Mouse (Mus musculus) megakaryocyte-erythroid progenitor cell, adult 5-6 weeks (primary cell): ENCODE measurements around the gene Gm49369. TPM values are rescaled to one million over a fixed set of nuclear protein-coding genes. Genes with fewer than 3 reads are reported as not detected.
"Not testable (repeated sequence)": the region's sequence is repeated elsewhere in the genome, so short reads cannot be mapped to it uniquely, and the experiment has no call there.

Experiments used
- ATAC-seq: replicated peaks from 2 replicates; pipeline ENCODE4 v1.8.0; 2016; ENCODE audit warnings: mild to moderate bottlenecking, inconsistent platforms; ENCODE audit not compliant: severe bottlenecking, poor library complexity, low FRiP score, low TSS enrichment
- total RNA-seq, 2 experiments: library from RNA; stranded (forward) in 1 of 2; stranded (reverse) in 1 of 2; fragments of 200-1000, 215-1000 nt in 1 of 2; fragments of >200 nt in 1 of 2; fragmentation: Nextera tagmentation in 1 of 2; gene quantifications; 2 replicates each; pipeline ENCODE4 v1.2.3; 2014 to 2017

The Gm49369 gene
- total RNA-seq, 2 experiments from 2014 or later: not detected

GRCm38 (mm10) chr7:142340269-142340970 lies 42.0 kb downstream of the Gm49369 start:
- ATAC-seq: peak; percentile 90

- no peak for ATAC-seq
Observed at GRCm38 (mm10) chr7:142335151-142335550, 47.3 kb downstream of the Gm49369 start.

GRCm38 (mm10) chr7:142334246-142334645 lies 48.2 kb downstream of the Gm49369 start:
- peak; percentile 69 for ATAC-seq

- ATAC-seq: not testable (repeated sequence)
Observed at GRCm38 (mm10) chr7:142332741-142333140, 49.7 kb downstream of the Gm49369 start.

GRCm38 (mm10) chr7:142331281-142331680 lies 51.2 kb downstream of the Gm49369 start:
- no peak for ATAC-seq

GRCm38 (mm10) chr7:142330271-142330724 lies 52.2 kb downstream of the Gm49369 start:
- no peak for ATAC-seq

GRCm38 (mm10) chr7:142328507-142328906 lies 54.0 kb downstream of the Gm49369 start:
- no peak for ATAC-seq

- no peak for ATAC-seq
Observed at GRCm38 (mm10) chr7:142326714-142327445, 55.6 kb downstream of the Gm49369 start.

- no peak for ATAC-seq
Observed at GRCm38 (mm10) chr7:142323396-142324117, 58.9 kb downstream of the Gm49369 start.

- ATAC-seq: no peak
Observed at GRCm38 (mm10) chr7:142322641-142323040, 59.8 kb downstream of the Gm49369 start.

- ATAC-seq: not testable (repeated sequence)
Observed at GRCm38 (mm10) chr7:142321637-142322306, 60.7 kb downstream of the Gm49369 start.

Other genes starting within 250 kb of the Gm49369 start
- not detected in 2 replicates for gene Gm39115, start 246.6 kb downstream of the Gm49369 start, total RNA-seq (2014; fragmentation: Nextera tagmentation)
- gene Gm39115, start 246.6 kb downstream of the Gm49369 start, total RNA-seq (2017): not detected in 2 replicates
- not detected in 2 replicates for gene Gm45337, start 238.1 kb downstream of the Gm49369 start, total RNA-seq (2014; fragmentation: Nextera tagmentation)
- gene Gm45337, start 238.1 kb downstream of the Gm49369 start, total RNA-seq (2017): not detected in 2 replicates
- not detected in 2 replicates for gene Gm29735, start 225.6 kb downstream of the Gm49369 start, total RNA-seq (2014; fragmentation: Nextera tagmentation)
- gene Gm29735, start 225.6 kb downstream of the Gm49369 start, total RNA-seq (2017): not detected in 2 replicates
- gene Gm4553, start 216.9 kb downstream of the Gm49369 start, total RNA-seq (2014; fragmentation: Nextera tagmentation): not detected in 2 replicates
- gene Gm4553, start 216.9 kb downstream of the Gm49369 start, total RNA-seq (2017): not detected in 2 replicates
- not detected in 2 replicates for gene Krtap5-2, start 206.7 kb downstream of the Gm49369 start, total RNA-seq (2014; fragmentation: Nextera tagmentation)
- not detected in 2 replicates for gene Krtap5-2, start 206.7 kb downstream of the Gm49369 start, total RNA-seq (2017)
- not detected in 2 replicates for gene Gm10153, start 192.3 kb downstream of the Gm49369 start, total RNA-seq (2014; fragmentation: Nextera tagmentation)
- not detected in 2 replicates for gene Gm10153, start 192.3 kb downstream of the Gm49369 start, total RNA-seq (2017)
- gene Krtap5-3, start 181.3 kb downstream of the Gm49369 start, total RNA-seq (2014; fragmentation: Nextera tagmentation): not detected in 2 replicates
- gene Krtap5-3, start 181.3 kb downstream of the Gm49369 start, total RNA-seq (2017): not detected in 2 replicates
- gene Gm7579, start 170.8 kb downstream of the Gm49369 start, total RNA-seq (2014; fragmentation: Nextera tagmentation): not detected in 2 replicates
- gene Gm7579, start 170.8 kb downstream of the Gm49369 start, total RNA-seq (2017): not detected in 2 replicates
- gene Krtap5-5, start 152.7 kb downstream of the Gm49369 start, total RNA-seq (2014; fragmentation: Nextera tagmentation): not detected in 2 replicates
- gene Krtap5-5, start 152.7 kb downstream of the Gm49369 start, total RNA-seq (2017): not detected in 2 replicates
- gene Gm40460, start 141.6 kb downstream of the Gm49369 start, total RNA-seq (2014; fragmentation: Nextera tagmentation): not detected in 2 replicates
- gene Gm40460, start 141.6 kb downstream of the Gm49369 start, total RNA-seq (2017): not detected in 2 replicates
- not detected in 2 replicates for gene Gm2431, start 124.3 kb downstream of the Gm49369 start, total RNA-seq (2014; fragmentation: Nextera tagmentation)
- gene Gm2431, start 124.3 kb downstream of the Gm49369 start, total RNA-seq (2017): not detected in 2 replicates
- not detected in 2 replicates for gene Gm4559, start 108.3 kb downstream of the Gm49369 start, total RNA-seq (2014; fragmentation: Nextera tagmentation)
- gene Gm4559, start 108.3 kb downstream of the Gm49369 start, total RNA-seq (2017): not detected in 2 replicates
- gene Krtap5-1, start 85.5 kb downstream of the Gm49369 start, total RNA-seq (2014; fragmentation: Nextera tagmentation): not detected in 2 replicates
- not detected in 2 replicates for gene Krtap5-1, start 85.5 kb downstream of the Gm49369 start, total RNA-seq (2017)
- not detected in 2 replicates for gene Krtap5-4, start 79.1 kb downstream of the Gm49369 start, total RNA-seq (2014; fragmentation: Nextera tagmentation)
- not detected in 2 replicates for gene Krtap5-4, start 79.1 kb downstream of the Gm49369 start, total RNA-seq (2017)
- gene Ifitm10, start 8.9 kb downstream of the Gm49369 start, total RNA-seq (2014; fragmentation: Nextera tagmentation): 2.3 TPM in 1 of 2 replicates, not detected in the other
- not detected in 2 replicates for gene Ifitm10, start 8.9 kb downstream of the Gm49369 start, total RNA-seq (2017)
- 129 and 174 TPM in 2 replicates for gene Ctsd, start 5.4 kb upstream of the Gm49369 start, total RNA-seq (2014; fragmentation: Nextera tagmentation)
- gene Ctsd, start 5.4 kb upstream of the Gm49369 start, total RNA-seq (2017): 136 and 174 TPM in 2 replicates
- 2.0 TPM in 1 of 2 replicates, not detected in the other for gene Syt8, start 52.2 kb upstream of the Gm49369 start, total RNA-seq (2014; fragmentation: Nextera tagmentation)
- gene Syt8, start 52.2 kb upstream of the Gm49369 start, total RNA-seq (2017): not detected in 2 replicates
- gene Tnni2, start 59.1 kb upstream of the Gm49369 start, total RNA-seq (2014; fragmentation: Nextera tagmentation): not detected in 2 replicates
- 0.99 and 18.9 TPM in 2 replicates for gene Tnni2, start 59.1 kb upstream of the Gm49369 start, total RNA-seq (2017)
- 16.9 and 39.8 TPM in 2 replicates for gene Lsp1, start 78.1 kb upstream of the Gm49369 start, total RNA-seq (2014; fragmentation: Nextera tagmentation)
- 12.1 and 42.5 TPM in 2 replicates for gene Lsp1, start 78.1 kb upstream of the Gm49369 start, total RNA-seq (2017)
- gene Tnnt3, start 116.2 kb upstream of the Gm49369 start, total RNA-seq (2014; fragmentation: Nextera tagmentation): not detected in 2 replicates
- not detected in 2 replicates for gene Tnnt3, start 116.2 kb upstream of the Gm49369 start, total RNA-seq (2017)
- 13.0 and 13.8 TPM in 2 replicates for gene Mrpl23, start 150.0 kb upstream of the Gm49369 start, total RNA-seq (2014; fragmentation: Nextera tagmentation)
- 46.6 and 82.1 TPM in 2 replicates for gene Mrpl23, start 150.0 kb upstream of the Gm49369 start, total RNA-seq (2017)